Mouse (Mus musculus) liver, embryonic 14.5 days (tissue): ENCODE measurements at regions not wholly inside any gene's neighbourhood (a gene's known extent, or its start where the extent isn't known, plus 50 kb on each side); places are given as distances from the start of the nearest gene placed in this dataset.

Experiments
- ATAC-seq: fragments of 200-750 bp; cut with Nextera tagmentation; 2 replicates; pipeline ENCODE4 v1.8.0; 2017; ENCODE audit warnings: moderate number of reproducible peaks, mild to moderate bottlenecking, moderate library complexity; ENCODE audit not compliant: insufficient read depth
- DNase-seq, 3 experiments: peaks; one replicate each; pipeline ENCODE4 v3.0.0-alpha.2; 2012 to 2013; ENCODE audit warnings: low read depth in 3 of 3, low spot score in 3 of 3
- H3K27ac ChIP-seq: fragments of 300-500 bp; sonication (generic); 2 replicates; pipeline ENCODE4 v1.5.1; 2014; ENCODE audit warnings: moderate library complexity, mild to moderate bottlenecking, control low read depth, inconsistent platforms
- H3K27me3 ChIP-seq: fragments of 300-500 bp; sonication (generic); 2 replicates; pipeline ENCODE4 v1.6.1; 2014; ENCODE audit warnings: mild to moderate bottlenecking, low read length, moderate library complexity; ENCODE audit not compliant: control insufficient read depth, insufficient read depth
- H3K36me3 ChIP-seq: fragments of 300-500 bp; sonication (generic); replicated peaks from 2 replicates; pipeline ENCODE4 v1.6.1; 2014; ENCODE audit warnings: low read depth; ENCODE audit not compliant: control insufficient read depth, insufficient read depth
- H3K4me1 ChIP-seq, 2 experiments: fragments of 200-500 bp in 1 of 2; fragments of 300-500 bp in 1 of 2; sonication (generic) in 1 of 2; replicated peaks; 2 replicates each; pipeline ENCODE4 v1.6.1; 2012 to 2014; ENCODE audit warnings: antibody characterized with exemption in 1 of 2, inconsistent platforms in 1 of 2, low read length in 1 of 2; ENCODE audit not compliant: control insufficient read depth in 2 of 2, insufficient read depth in 2 of 2
- H3K4me2 ChIP-seq: fragments of 300-500 bp; sonication (generic); 2 replicates; pipeline ENCODE4 v1.6.1; 2014; ENCODE audit warnings: low read depth, mild to moderate bottlenecking, control low read depth, moderate library complexity
- H3K4me3 ChIP-seq, 2 experiments: fragments of 200-500 bp in 1 of 2; fragments of 300-500 bp in 1 of 2; sonication (generic) in 1 of 2; 2 replicates each; pipeline ENCODE4 v1.5.1; 2012 to 2014; ENCODE audit warnings: low read depth in 2 of 2, low read length in 2 of 2, mild to moderate bottlenecking in 2 of 2, control low read depth in 1 of 2, inconsistent platforms in 1 of 2, moderate library complexity in 1 of 2; ENCODE audit not compliant: insufficient read depth in 1 of 2
- H3K9ac ChIP-seq: fragments of 300-500 bp; sonication (generic); replicated peaks from 2 replicates; pipeline ENCODE4 v1.6.1; 2014; ENCODE audit warnings: mild to moderate bottlenecking, control low read depth, moderate library complexity
- H3K9me3 ChIP-seq: fragments of 300-500 bp; sonication (generic); 2 replicates; pipeline ENCODE4 v1.6.1; 2016; ENCODE audit warnings: low read length, mixed read lengths; ENCODE audit not compliant: control insufficient read depth
- CTCF ChIP-seq: IDR thresholded peaks from 2 replicates; pipeline ENCODE4 v1.5.1; 2016; ENCODE audit warnings: antibody characterized with exemption, low read depth, control low read depth
- EP300 ChIP-seq: IDR thresholded peaks from 2 replicates; pipeline ENCODE4 v1.6.1; 2016; ENCODE audit warnings: antibody characterized with exemption, low read depth
- WGBS: fragments of 180-500 bp; shearing (Covaris S2); extraction: QIAGEN DNeasy Blood & Tissue Kit; methylation state at CpG from one replicate; pipeline ENCODE4 v1.1.7; 2014; ENCODE audit not compliant: insufficient replicate concordance; 5-methylcytosine and 5-hydroxymethylcytosine counted together

DNA sequence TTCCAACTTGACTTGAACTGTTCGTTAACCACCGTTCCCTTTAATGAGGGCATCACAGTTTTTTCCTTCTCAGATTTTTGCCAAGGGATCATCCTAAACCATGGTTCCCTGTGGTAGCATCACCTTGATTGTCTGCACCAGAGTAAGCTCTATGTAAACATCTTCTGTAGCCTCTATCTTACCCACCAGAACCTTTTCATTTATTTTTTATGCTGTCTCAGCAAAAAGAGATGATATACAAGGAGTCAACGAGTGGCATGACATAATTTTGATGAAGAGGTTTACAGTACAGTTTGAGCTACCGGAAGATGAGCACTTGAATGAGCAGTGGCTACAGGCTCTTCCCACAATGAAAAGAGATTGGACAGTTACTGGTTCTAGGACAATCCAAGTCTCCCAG lies 768.7 kb downstream of the Ets1 start:
- Histone ChIP-seq H3K27me3 (no peaks in the 10 kb centered on the region), H3K36me3 (no peaks in the 10 kb centered on the region), H3K27ac (no peak overlapping the region), H3K9me3 (no peaks in the 10 kb centered on the region), H3K9ac (no peak overlapping the region), H3K4me1 (no peaks in the 10 kb centered on the region), H3K4me2 (no peak overlapping the region), H3K4me3 (no peak overlapping the region)
- DNase-seq (no peak), ATAC-seq (no peak)
- no peak for TF ChIP-seq EP300
- no peak for TF ChIP-seq CTCF
- WGBS: 66% methylated on average over 4 of the region's 4 CpGs

DNA sequence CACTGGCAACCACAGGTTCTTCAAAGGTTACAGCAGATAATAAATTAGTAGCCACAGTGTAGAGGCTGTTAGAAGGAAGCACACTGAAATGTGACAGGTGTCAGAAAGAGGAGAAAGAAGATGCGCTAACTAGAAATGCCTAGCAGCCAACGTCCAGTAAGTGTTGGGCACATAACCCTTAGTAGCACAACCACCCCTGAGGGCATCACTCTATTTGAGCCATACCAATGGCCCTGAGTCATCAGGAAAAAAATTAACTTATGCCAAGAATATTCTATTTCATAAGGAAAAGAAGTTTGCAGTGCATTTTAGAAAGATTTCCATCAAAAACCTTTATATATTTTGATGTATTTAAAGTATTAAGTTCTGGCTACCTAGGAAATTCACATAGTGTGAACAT lies 771.5 kb downstream of the Ets1 start:
- DNase-seq: no peak
- Histone ChIP-seq H3K4me2 (no peak overlapping the region), H3K4me3 (no peak overlapping the region), H3K9me3 (no peaks in the 10 kb centered on the region), H3K27ac (no peak overlapping the region), H3K4me1 (no peaks in the 10 kb centered on the region), H3K27me3 (no peaks in the 10 kb centered on the region), H3K36me3 (no peaks in the 10 kb centered on the region), H3K9ac (no peak overlapping the region)
- 63% methylated on average over 2 of the region's 2 CpGs for WGBS
- no peak for TF ChIP-seq EP300
- no peak for TF ChIP-seq CTCF
- ATAC-seq: no peak

DNA sequence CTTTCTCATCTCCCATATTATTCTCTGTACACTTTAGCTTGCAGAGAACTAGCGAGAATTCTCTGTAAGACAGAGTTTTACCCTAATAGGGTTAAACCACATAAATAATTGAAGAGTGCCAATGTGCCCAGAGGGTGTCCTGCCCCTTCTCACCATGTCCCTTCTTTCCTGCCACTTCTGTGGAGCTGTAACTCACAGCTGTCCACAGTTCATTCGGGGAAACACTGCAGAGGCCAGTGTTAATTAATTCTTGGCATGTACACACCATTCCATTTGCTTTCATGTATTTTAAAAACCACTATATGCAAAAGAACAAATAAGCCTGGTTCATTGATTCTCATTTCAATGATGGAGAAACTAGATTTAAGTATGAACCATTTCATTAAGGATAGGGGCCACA lies 787.8 kb downstream of the Ets1 start:
- no peaks in the 10 kb centered on the region for H3K27me3 ChIP-seq
- no peaks in the 10 kb centered on the region for H3K9me3 ChIP-seq
- H3K4me3 ChIP-seq: no peak overlapping the region
- no peak overlapping the region for H3K9ac ChIP-seq
- no peaks in the 10 kb centered on the region for H3K4me1 ChIP-seq
- H3K27ac ChIP-seq: no peak overlapping the region
- H3K4me2 ChIP-seq: no peak overlapping the region
- TF ChIP-seq CTCF (no peak), EP300 (no peak)
- DNase-seq (no peak), ATAC-seq (no peak)
- H3K36me3 ChIP-seq: no peaks in the 10 kb centered on the region
- WGBS: 25% methylated on average over 2 of the region's 2 CpGs

DNA sequence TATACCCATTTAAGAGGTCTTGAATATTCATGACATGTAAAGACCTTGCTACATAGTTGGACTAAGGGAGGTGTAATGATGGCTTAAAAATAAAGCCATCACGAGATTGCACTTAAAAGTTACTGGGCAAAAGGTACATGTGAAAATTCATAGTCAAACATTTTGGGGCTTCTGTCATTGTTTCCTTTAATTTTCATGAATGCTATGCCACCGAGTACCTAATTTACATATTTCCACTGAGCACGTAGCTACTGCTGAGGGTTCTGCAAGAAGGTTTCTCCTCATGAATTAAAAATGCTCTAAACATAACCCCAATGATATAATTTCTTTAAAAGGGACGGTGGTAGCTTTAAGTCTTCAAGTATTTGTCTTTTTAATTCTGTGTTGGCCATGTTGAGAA lies 800.4 kb downstream of the Ets1 start:
- no peaks in the 10 kb centered on the region for H3K27me3 ChIP-seq
- ATAC-seq (no peak), DNase-seq (no peak)
- H3K4me1 ChIP-seq: no peaks in the 10 kb centered on the region
- no peak overlapping the region for H3K9ac ChIP-seq
- H3K9me3 ChIP-seq: no peaks in the 10 kb centered on the region
- TF ChIP-seq CTCF (no peak), EP300 (no peak)
- no peak overlapping the region for H3K4me2 ChIP-seq
- 56% methylated on average over 4 of the region's 4 CpGs for WGBS
- no peak overlapping the region for H3K27ac ChIP-seq
- no peak overlapping the region for H3K4me3 ChIP-seq
- no peaks in the 10 kb centered on the region for H3K36me3 ChIP-seq

DNA sequence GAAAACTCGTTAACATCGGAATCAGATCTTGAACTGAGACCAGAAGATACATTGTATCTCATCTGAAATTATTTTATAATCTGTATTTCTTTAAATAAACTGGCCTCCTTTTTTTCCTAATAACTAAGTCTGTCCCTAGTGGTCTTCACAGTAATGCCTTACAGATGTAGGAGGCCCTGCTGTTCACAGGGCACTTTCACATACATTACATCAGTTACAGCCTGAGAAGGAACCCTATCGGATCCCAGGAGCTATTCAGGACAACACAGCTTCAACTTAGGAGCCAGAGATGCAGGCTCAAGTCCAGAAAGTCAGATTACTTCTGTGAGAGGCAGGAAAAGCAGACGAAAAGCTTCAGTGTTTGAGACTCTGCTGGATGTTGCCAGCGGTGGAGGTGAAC lies 806.2 kb downstream of the Ets1 start:
- Histone ChIP-seq H3K4me1 (no peaks in the 10 kb centered on the region), H3K4me3 (no peak overlapping the region), H3K27ac (no peak overlapping the region), H3K9me3 (no peaks in the 10 kb centered on the region), H3K36me3 (no peaks in the 10 kb centered on the region), H3K4me2 (no peak overlapping the region), H3K9ac (no peak overlapping the region), H3K27me3 (no peaks in the 10 kb centered on the region)
- no peak for TF ChIP-seq EP300
- TF ChIP-seq CTCF: no peak
- ATAC-seq (no peak), DNase-seq (no peak)
- 58% methylated on average over 5 of the region's 5 CpGs for WGBS
